Mouse (Mus musculus) midbrain, embryonic 14.5 days (tissue): ENCODE measurements at regions not wholly inside any gene's neighbourhood (a gene's known extent, or its start where the extent isn't known, plus 50 kb on each side); places are given as distances from the start of the nearest gene placed in this dataset.

ENCODE experiments used
- ATAC-seq: fragments of 200-750 bp; cut with Nextera tagmentation; 2 replicates; pipeline ENCODE4 v1.8.0; 2017; ENCODE audit warnings: moderate number of reproducible peaks, moderate library complexity; ENCODE audit not compliant: low FRiP score, low TSS enrichment
- DNase-seq: peaks from one replicate; pipeline ENCODE4 v3.0.0-alpha.2; 2015
- H3K27ac ChIP-seq: fragments of 300-500 bp; sonication (generic); replicated peaks from 2 replicates; pipeline ENCODE4 v1.5.1; 2014; ENCODE audit warnings: mild to moderate bottlenecking, low read depth, low read length, moderate library complexity
- H3K27me3 ChIP-seq: fragments of 300-500 bp; sonication (generic); 2 replicates; pipeline ENCODE4 v1.6.1; 2014; ENCODE audit warnings: low read length, control low read depth, mixed read lengths; ENCODE audit not compliant: control insufficient read depth, insufficient read depth
- H3K36me3 ChIP-seq: fragments of 300-500 bp; sonication (generic); 2 replicates; pipeline ENCODE4 v1.6.1; 2014; ENCODE audit warnings: low read length, control low read depth; ENCODE audit not compliant: control insufficient read depth, insufficient read depth
- H3K4me1 ChIP-seq: fragments of 300-500 bp; sonication (generic); 2 replicates; pipeline ENCODE4 v1.6.1; 2014; ENCODE audit warnings: mild to moderate bottlenecking, antibody characterized with exemption, low read length, control low read depth; ENCODE audit not compliant: control insufficient read depth, insufficient read depth
- H3K4me2 ChIP-seq: fragments of 300-500 bp; sonication (generic); 2 replicates; pipeline ENCODE4 v1.6.1; 2014; ENCODE audit warnings: mild to moderate bottlenecking, low read length, moderate library complexity
- H3K4me3 ChIP-seq: fragments of 300-500 bp; sonication (generic); replicated peaks from 2 replicates; pipeline ENCODE4 v1.5.1; 2014; ENCODE audit warnings: low read depth, low read length
- H3K9ac ChIP-seq: fragments of 300-500 bp; sonication (generic); replicated peaks from 2 replicates; pipeline ENCODE4 v1.6.1; 2014; ENCODE audit warnings: mild to moderate bottlenecking, low read length, moderate library complexity
- H3K9me3 ChIP-seq: fragments of 300-500 bp; sonication (generic); 2 replicates; pipeline ENCODE4 v1.6.1; 2016; ENCODE audit warnings: low read length, control low read depth, mixed read lengths; ENCODE audit not compliant: control insufficient read depth
- WGBS: fragments of 180-500 bp; shearing (Covaris S2); extraction: QIAGEN DNeasy Blood & Tissue Kit; methylation state at CpG from one replicate; pipeline ENCODE4 v1.1.7; 2014; 5-methylcytosine and 5-hydroxymethylcytosine counted together

DNA sequence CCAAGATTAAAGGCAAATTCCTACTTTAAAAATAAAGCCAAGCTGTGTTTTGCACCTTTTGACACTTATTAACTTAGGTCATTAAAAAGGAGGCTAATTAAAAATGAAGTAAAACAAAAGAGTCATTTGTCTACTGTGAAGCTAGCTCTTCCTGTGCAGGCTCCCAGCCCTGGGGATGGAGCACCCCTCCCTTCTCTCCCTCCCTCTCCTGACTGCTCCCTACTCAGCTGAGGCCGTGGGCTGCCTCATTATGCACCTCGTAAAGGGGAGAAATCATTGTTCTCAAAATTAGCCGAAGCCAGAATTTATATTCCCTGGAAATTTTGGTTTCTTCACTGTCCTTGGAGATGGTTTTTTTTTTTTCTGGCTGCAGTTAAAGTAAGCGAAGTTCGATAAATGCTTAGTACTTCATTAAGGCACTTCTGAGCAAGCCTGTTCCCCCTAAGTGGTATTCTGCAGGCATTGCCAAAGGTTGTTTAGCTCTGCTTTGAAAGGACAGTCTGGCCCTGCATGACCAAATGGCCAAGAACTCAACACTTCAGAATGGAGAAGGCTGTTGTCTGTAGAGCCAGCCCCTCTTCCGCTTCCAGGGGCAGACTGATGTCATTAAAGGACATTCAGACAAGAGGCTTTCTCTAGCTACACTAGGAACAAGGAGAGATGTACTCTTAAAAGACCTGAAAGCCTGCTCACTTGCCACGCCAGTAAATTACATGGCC lies 365.5 kb upstream of the Mki67 start:
- no peaks in the 10 kb centered on the region for H3K36me3 ChIP-seq
- no peak overlapping the region for H3K27ac ChIP-seq
- H3K4me1 ChIP-seq, result peaks cover 35% of the 10 kb centered on the region
- H3K9me3 ChIP-seq, result no peaks in the 10 kb centered on the region
- WGBS, result 48% methylated on average over 7 of the region's 7 CpGs
- ATAC-seq (no peak), DNase-seq (peak; percentile 42)
- H3K9ac ChIP-seq, result no peak overlapping the region
- H3K4me2 ChIP-seq, result no peak overlapping the region
- no peak overlapping the region for H3K4me3 ChIP-seq
- H3K27me3 ChIP-seq, result no peaks in the 10 kb centered on the region

GRCm38 (mm10) chr7:136082253-136082867 lies 366.2 kb upstream of the Mki67 start:
- Histone ChIP-seq H3K27me3 (no peaks in the 10 kb centered on the region), H3K36me3 (no peaks in the 10 kb centered on the region), H3K27ac (peak overlapping the region; percentile 69), H3K4me1 (peaks cover 35% of the 10 kb centered on the region), H3K9me3 (no peaks in the 10 kb centered on the region), H3K4me3 (no peak overlapping the region), H3K4me2 (no peak overlapping the region), H3K9ac (no peak overlapping the region)
- no peak for DNase-seq
- no peak for ATAC-seq
- WGBS, result 74% methylated on average over 4 of the region's 4 CpGs

DNA sequence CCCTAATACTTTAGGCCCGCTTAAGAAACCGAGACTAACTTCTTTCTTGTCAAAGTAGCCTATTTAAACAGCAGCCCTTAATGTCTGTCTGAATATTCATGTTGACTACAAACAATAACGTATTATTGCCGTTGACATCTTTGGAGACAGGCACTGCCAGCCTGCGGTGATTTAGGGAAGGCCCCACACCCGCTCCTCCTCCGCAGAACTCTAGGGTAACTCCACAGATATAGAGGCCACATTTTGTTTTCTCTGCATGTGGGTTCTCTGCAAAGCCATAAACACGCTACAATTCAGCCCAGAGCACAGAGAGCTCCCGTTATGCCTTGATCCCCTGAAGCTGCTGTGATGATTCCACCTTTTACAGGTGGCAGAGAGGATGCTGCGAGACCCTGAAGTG lies 366.8 kb upstream of the Mki67 start:
- H3K36me3 ChIP-seq, result no peaks in the 10 kb centered on the region
- H3K4me2 ChIP-seq, result no peak overlapping the region
- peak overlapping the region; percentile 69 for H3K27ac ChIP-seq
- no peaks in the 10 kb centered on the region for H3K27me3 ChIP-seq
- no peak overlapping the region for H3K9ac ChIP-seq
- 35% methylated on average over 10 of the region's 10 CpGs for WGBS
- H3K9me3 ChIP-seq, result no peaks in the 10 kb centered on the region
- no peak for ATAC-seq
- H3K4me1 ChIP-seq, result peaks cover 35% of the 10 kb centered on the region
- H3K4me3 ChIP-seq, result no peak overlapping the region
- DNase-seq, result peak; percentile 12

GRCm38 (mm10) chr7:136083571-136084342 lies 367.6 kb upstream of the Mki67 start:
- peak; percentile 85 for DNase-seq
- peaks cover 35% of the 10 kb centered on the region for H3K4me1 ChIP-seq
- no peaks in the 10 kb centered on the region for H3K36me3 ChIP-seq
- H3K27ac ChIP-seq, result peak overlapping the region; percentile 69
- WGBS, result 5% methylated on average over 14 of the region's 14 CpGs
- peak; percentile 92 for ATAC-seq
- no peak overlapping the region for H3K4me2 ChIP-seq
- no peaks in the 10 kb centered on the region for H3K27me3 ChIP-seq
- H3K9me3 ChIP-seq, result no peaks in the 10 kb centered on the region
- peak overlapping the region; percentile 24; the same call in 1 of the 2 replicates for H3K9ac ChIP-seq
- H3K4me3 ChIP-seq, result no peak overlapping the region

GRCm38 (mm10) chr7:136088785-136089184 lies 372.6 kb upstream of the Mki67 start:
- H3K27ac ChIP-seq, result no peak overlapping the region
- no peaks in the 10 kb centered on the region for H3K36me3 ChIP-seq
- DNase-seq (no peak), ATAC-seq (no peak)
- no peak overlapping the region for H3K4me2 ChIP-seq
- no peak overlapping the region for H3K9ac ChIP-seq
- no peaks in the 10 kb centered on the region for H3K9me3 ChIP-seq
- H3K4me3 ChIP-seq, result no peak overlapping the region
- 79% methylated on average over 6 of the region's 6 CpGs for WGBS
- H3K4me1 ChIP-seq, result peaks cover 8% of the 10 kb centered on the region
- H3K27me3 ChIP-seq, result no peaks in the 10 kb centered on the region

GRCm38 (mm10) chr7:136094681-136095360 lies 378.7 kb upstream of the Mki67 start:
- no peak overlapping the region for H3K4me2 ChIP-seq
- DNase-seq (peak; percentile 54), ATAC-seq (no peak)
- peaks cover 11% of the 10 kb centered on the region; the same call in 1 of the 2 replicates for H3K4me1 ChIP-seq
- H3K27ac ChIP-seq, result no peak overlapping the region
- H3K36me3 ChIP-seq, result no peaks in the 10 kb centered on the region
- H3K27me3 ChIP-seq, result no peaks in the 10 kb centered on the region
- H3K9me3 ChIP-seq, result no peaks in the 10 kb centered on the region
- H3K4me3 ChIP-seq, result no peak overlapping the region
- H3K9ac ChIP-seq, result no peak overlapping the region
- WGBS, result 59% methylated on average over 14 of the region's 14 CpGs

DNA sequence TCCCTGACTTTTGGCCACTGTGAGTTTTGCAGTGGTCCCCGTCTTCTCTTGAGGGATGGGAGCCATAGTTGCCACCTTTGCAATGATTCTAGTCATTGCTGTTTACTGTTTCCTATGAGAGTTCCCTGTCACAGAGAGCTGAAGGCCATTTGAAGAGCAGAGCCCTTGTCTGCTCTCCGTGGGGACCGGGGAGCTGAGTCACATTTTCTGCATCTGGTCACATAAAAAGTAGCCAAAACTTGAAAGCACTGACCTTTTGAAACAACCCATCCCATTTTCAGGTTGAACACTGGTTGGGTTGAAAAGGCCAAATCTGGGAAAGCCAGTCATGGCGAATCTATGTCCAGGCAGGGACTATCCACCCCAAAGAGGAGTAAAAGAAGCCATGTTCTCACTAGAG lies 387.9 kb upstream of the Mki67 start:
- no peaks in the 10 kb centered on the region for H3K4me1 ChIP-seq
- no peaks in the 10 kb centered on the region for H3K9me3 ChIP-seq
- no peak overlapping the region for H3K27ac ChIP-seq
- ATAC-seq, result no peak
- H3K36me3 ChIP-seq, result no peaks in the 10 kb centered on the region
- H3K27me3 ChIP-seq, result no peaks in the 10 kb centered on the region
- no peak overlapping the region for H3K9ac ChIP-seq
- H3K4me2 ChIP-seq, result no peak overlapping the region
- no peak overlapping the region for H3K4me3 ChIP-seq
- 91% methylated on average over 4 of the region's 4 CpGs for WGBS
- no peak for DNase-seq

GRCm38 (mm10) chr7:136112163-136112562 lies 396.0 kb upstream of the Mki67 start:
- no peak overlapping the region for H3K4me3 ChIP-seq
- WGBS, result 61% methylated on average over 6 of the region's 6 CpGs
- H3K9me3 ChIP-seq, result no peaks in the 10 kb centered on the region
- DNase-seq (no peak), ATAC-seq (no peak)
- no peaks in the 10 kb centered on the region for H3K4me1 ChIP-seq
- no peak overlapping the region for H3K9ac ChIP-seq
- no peak overlapping the region for H3K27ac ChIP-seq
- no peaks in the 10 kb centered on the region for H3K27me3 ChIP-seq
- no peak overlapping the region for H3K4me2 ChIP-seq
- no peaks in the 10 kb centered on the region for H3K36me3 ChIP-seq
